Mouse (Mus musculus) kidney, adult 9 months (tissue): ENCODE measurements around the gene Olfr152.

Source experiments
- DNase-seq: peaks from one replicate; pipeline ENCODE4 v3.0.0; 2022

Olfr152 gene

DNA sequence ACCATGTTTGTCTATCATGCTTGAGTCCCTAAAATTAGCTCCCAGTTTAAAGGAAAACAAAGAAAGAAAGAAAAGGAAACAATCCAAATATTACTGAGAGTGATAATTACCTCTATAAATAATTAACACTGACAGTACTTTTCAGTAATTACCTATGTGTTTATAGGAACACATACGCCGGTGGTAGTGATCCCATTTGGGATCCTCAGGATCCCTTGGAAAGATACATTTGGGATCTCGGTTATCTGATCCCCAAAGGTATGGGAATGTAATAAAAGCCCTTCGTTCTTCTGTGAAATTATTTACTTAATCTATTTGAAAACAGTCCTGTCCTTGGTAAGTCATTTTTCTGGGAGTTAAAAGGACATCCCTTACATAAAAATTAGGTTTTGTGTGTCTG, at the start of gene Olfr152:
Olfr152 (plus strand) TSS at position 301 of the 400 bp plus-strand sequence.
- DNase-seq: no peak

DNA sequence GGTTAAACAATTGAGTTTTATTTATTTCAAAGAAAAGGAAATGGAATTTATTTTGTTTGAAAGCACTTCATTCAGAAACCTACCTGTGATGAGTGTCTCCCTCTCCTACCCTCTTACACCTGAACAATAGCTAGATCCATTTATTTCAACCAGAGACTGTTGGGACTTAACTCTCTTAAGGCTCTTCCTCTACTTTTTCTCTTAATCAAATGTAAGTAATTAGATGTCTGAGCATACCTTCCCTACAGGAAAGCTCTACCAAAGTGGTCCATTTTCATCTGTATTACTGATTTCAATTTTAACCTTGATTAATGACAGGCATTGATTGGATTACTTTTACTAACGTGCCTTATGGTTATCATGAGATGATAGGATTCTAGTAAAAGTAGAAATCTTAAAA, 39.4 kb upstream of the Olfr152 start, which contains the start of gene Olfr1138:
Olfr1138 (minus strand) TSS at position 101 of the 400 bp plus-strand sequence.
- no peak for DNase-seq

DNA sequence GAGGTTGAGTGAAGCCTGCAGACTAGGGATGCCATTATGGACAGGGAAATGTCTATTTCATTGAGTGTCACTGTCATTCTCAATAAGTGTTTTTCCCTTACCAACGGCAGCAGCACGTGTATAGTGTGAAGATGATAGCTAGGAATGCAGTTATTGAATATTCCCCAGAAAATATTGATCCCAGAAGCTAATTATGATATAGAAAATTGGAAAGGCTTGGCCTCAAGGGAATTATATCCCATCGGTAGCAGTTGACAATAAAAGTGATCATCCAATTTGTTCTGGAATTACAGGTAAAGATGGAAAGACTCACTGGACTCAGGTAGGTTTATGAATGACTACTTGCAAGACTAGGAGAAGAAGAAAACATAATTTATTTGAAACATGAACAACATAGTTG, 35.8 kb upstream of the Olfr152 start, which contains the start of gene Olfr1140:
Olfr1140 (plus strand) TSS at position 301 of the 400 bp plus-strand sequence.
- DNase-seq: no peak

GRCm38 (mm10) chr2:87753891-87754290, 25.4 kb upstream of the Olfr152 start, which contains the start of gene Olfr1141:
Gene Olfr1141 (minus strand): TSS chr2:87753991.
- DNase-seq: no peak

GRCm38 (mm10) chr2:87776143-87776542, 3.1 kb upstream of the Olfr152 start:
- DNase-seq: no peak

DNA sequence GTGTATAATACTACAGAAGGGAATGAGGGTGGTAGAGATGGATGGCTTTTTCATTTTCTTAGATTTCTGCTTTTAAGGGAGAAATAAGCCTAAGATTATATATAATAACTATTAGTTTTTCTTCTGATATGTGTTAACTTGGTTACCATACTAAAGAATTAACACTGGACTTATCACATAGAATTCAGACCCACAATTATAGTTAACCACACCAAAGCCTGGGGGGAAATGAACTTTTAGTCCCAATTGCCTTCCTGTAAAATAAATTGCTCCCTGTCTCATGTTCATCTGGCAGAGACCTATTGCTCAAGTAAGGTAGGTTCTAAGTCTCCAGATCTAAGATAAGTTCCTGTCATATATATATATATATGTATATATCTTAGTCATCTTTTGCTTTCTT, 21.0 kb downstream of the Olfr152 start, which contains the start of gene Olfr1143:
Olfr1143 (plus strand) TSS at position 301 of the 400 bp plus-strand sequence.
- no peak for DNase-seq

GRCm38 (mm10) chr2:87809522-87809921, 30.2 kb downstream of the Olfr152 start, which contains the start of gene Olfr1145:
Gene Olfr1145 (plus strand): TSS chr2:87809822.
- DNase-seq: no peak

- no peak for DNase-seq
Measured at GRCm38 (mm10) chr2:87830233-87830632, 51.0 kb downstream of the Olfr152 start, which contains the start of gene Olfr1148. Gene Olfr1148 (plus strand): TSS chr2:87830533.
